Mouse (Mus musculus) right cerebral cortex, postnatal 36 days (tissue): ENCODE results near the gene Card6.

Source experiments
- DNase-seq, 2 experiments: peaks; one replicate each; pipeline ENCODE4 v3.0.0; 2022; ENCODE audit warnings: low spot score in 2 of 2, mixed read lengths in 1 of 2

Card6 gene

GRCm38 (mm10) chr15:5086162-5086561 lies 22.2 kb downstream of the Card6 start:
- no peak for DNase-seq

GRCm38 (mm10) chr15:5081235-5081634 lies 27.1 kb downstream of the Card6 start:
- DNase-seq, result no peak

GRCm38 (mm10) chr15:5068801-5069518 lies 39.4 kb downstream of the Card6 start:
- DNase-seq, result peak; percentile 36 to 39

GRCm38 (mm10) chr15:5063635-5064034 lies 44.7 kb downstream of the Card6 start, which contains the start of gene C7:
Gene C7 (minus strand): TSS chr15:5063740.
- DNase-seq, result no peak
